Mouse (Mus musculus) layer of hippocampus, adult 18-20 months (tissue): Measurements from ENCODE around the gene E330017A01Rik. TPM values are rescaled to one million over a fixed set of nuclear protein-coding genes. Genes with fewer than 3 reads are reported as not detected.
"Not testable (repeated sequence)": the region's sequence is repeated elsewhere in the genome, so short reads cannot be mapped to it uniquely, and the experiment has no call there.

Source experiments
- DNase-seq, 2 experiments: peaks; one replicate each; pipeline ENCODE4 v3.0.0; 2022; ENCODE audit warnings: low spot score in 2 of 2
- long read RNA-seq: library from polyadenylated mRNA; stranded (forward); transcript quantifications from one replicate; pipeline ENCODE4 v2.0.0, GENCODE M21; 2021
- total RNA-seq, 2 experiments: library from RNA; stranded (reverse); gene quantifications; 2 replicates each; pipeline ENCODE4 v1.2.3; 2021

E330017A01Rik gene
- not detected for total RNA-seq
- long read RNA-seq: 0 reads

- no peak for DNase-seq
Measured at GRCm38 (mm10) chr16:58638689-58639175, at the start of gene E330017A01Rik. Gene E330017A01Rik, minus strand, starts transcription at chr16:58638739.

GRCm38 (mm10) chr16:58685548-58686537 is 47.3 kb upstream of the E330017A01Rik start:
- no peak for DNase-seq

- no peak for DNase-seq
Measured at GRCm38 (mm10) chr16:58684537-58684936, 46.0 kb upstream of the E330017A01Rik start.

GRCm38 (mm10) chr16:58683911-58684310 is 45.4 kb upstream of the E330017A01Rik start:
- no peak for DNase-seq

- DNase-seq: no peak
Measured at GRCm38 (mm10) chr16:58682870-58683269, 44.3 kb upstream of the E330017A01Rik start.

GRCm38 (mm10) chr16:58682046-58682445 is 43.5 kb upstream of the E330017A01Rik start:
- DNase-seq: no peak

GRCm38 (mm10) chr16:58678660-58679059 is 40.1 kb upstream of the E330017A01Rik start:
- DNase-seq: no peak

GRCm38 (mm10) chr16:58677491-58677890 is 39.0 kb upstream of the E330017A01Rik start:
- DNase-seq: no peak

GRCm38 (mm10) chr16:58676633-58677032 is 38.1 kb upstream of the E330017A01Rik start:
- DNase-seq: no peak

- no peak for DNase-seq
Measured at GRCm38 (mm10) chr16:58676156-58676555, 37.6 kb upstream of the E330017A01Rik start.

- peak; percentile 86 to 91 for DNase-seq
Measured at GRCm38 (mm10) chr16:58675256-58675655, 36.7 kb upstream of the E330017A01Rik start.

- DNase-seq: no peak
Measured at GRCm38 (mm10) chr16:58673811-58674410, 35.4 kb upstream of the E330017A01Rik start.

- DNase-seq: no peak
Measured at GRCm38 (mm10) chr16:58672396-58672795, 33.9 kb upstream of the E330017A01Rik start.

GRCm38 (mm10) chr16:58671212-58671985 is 32.9 kb upstream of the E330017A01Rik start:
- DNase-seq: no peak

GRCm38 (mm10) chr16:58670643-58671042 is 32.1 kb upstream of the E330017A01Rik start:
- no peak for DNase-seq

- peak; percentile 84 to 90 for DNase-seq
Measured at GRCm38 (mm10) chr16:58669917-58670630, 31.5 kb upstream of the E330017A01Rik start, which contains the start of gene Cpox. Gene Cpox, plus strand, starts transcription at chr16:58670292.

- DNase-seq: no peak
Measured at GRCm38 (mm10) chr16:58669264-58669663, 30.7 kb upstream of the E330017A01Rik start.

- no peak for DNase-seq
Measured at GRCm38 (mm10) chr16:58668586-58668985, 30.0 kb upstream of the E330017A01Rik start.

GRCm38 (mm10) chr16:58666681-58667080 is 28.1 kb upstream of the E330017A01Rik start:
- DNase-seq: not testable (repeated sequence)

- DNase-seq: not testable (repeated sequence)
Measured at GRCm38 (mm10) chr16:58665137-58665536, 26.6 kb upstream of the E330017A01Rik start.
